Mouse (Mus musculus) hindbrain, embryonic 14.5 days (tissue): ENCODE results near the gene Nrgn. TPM values are rescaled to one million over a fixed set of nuclear protein-coding genes. Genes with fewer than 3 reads are reported as not detected.

Experiments used
- ATAC-seq: fragments of 200-750 bp; cut with Nextera tagmentation; 2 replicates; pipeline ENCODE4 v1.8.0; 2017; ENCODE audit warnings: moderate number of reproducible peaks, mild to moderate bottlenecking, moderate TSS enrichment, moderate library complexity; ENCODE audit not compliant: low FRiP score
- DNase-seq: peaks from one replicate; pipeline ENCODE4 v3.0.0-alpha.2; 2015; ENCODE audit warnings: low spot score
- H3K27ac ChIP-seq: fragments of 300-500 bp; sonication (generic); 2 replicates; pipeline ENCODE4 v1.5.1; 2014; ENCODE audit warnings: mild to moderate bottlenecking, moderate library complexity
- H3K27me3 ChIP-seq: fragments of 300-500 bp; sonication (generic); 2 replicates; pipeline ENCODE4 v1.6.1; 2014; ENCODE audit warnings: mild to moderate bottlenecking, low read length, mixed read lengths; ENCODE audit not compliant: control insufficient read depth, insufficient read depth
- H3K36me3 ChIP-seq: fragments of 300-500 bp; sonication (generic); replicated peaks from 2 replicates; pipeline ENCODE4 v1.6.1; 2014; ENCODE audit not compliant: control insufficient read depth, insufficient read depth
- H3K4me1 ChIP-seq: fragments of 300-500 bp; sonication (generic); replicated peaks from 2 replicates; pipeline ENCODE4 v1.6.1; 2014; ENCODE audit warnings: antibody characterized with exemption, low read length, mixed read lengths; ENCODE audit not compliant: control insufficient read depth, insufficient read depth
- H3K4me2 ChIP-seq: fragments of 300-500 bp; sonication (generic); replicated peaks from 2 replicates; pipeline ENCODE4 v1.6.1; 2014; ENCODE audit warnings: mild to moderate bottlenecking, moderate library complexity
- H3K4me3 ChIP-seq: fragments of 300-500 bp; sonication (generic); replicated peaks from 2 replicates; pipeline ENCODE4 v1.5.1; 2014; ENCODE audit warnings: mild to moderate bottlenecking, low read length
- H3K9ac ChIP-seq: fragments of 300-500 bp; sonication (generic); 2 replicates; pipeline ENCODE4 v1.6.1; 2014
- H3K9me3 ChIP-seq: fragments of 300-500 bp; sonication (generic); 2 replicates; pipeline ENCODE4 v1.6.1; 2016; ENCODE audit warnings: low read length; ENCODE audit not compliant: control insufficient read depth
- WGBS: fragments of 180-500 bp; shearing (Covaris S2); extraction: QIAGEN DNeasy Blood & Tissue Kit; methylation state at CpG from one replicate; pipeline ENCODE4 v1.1.7; 2014; 5-methylcytosine and 5-hydroxymethylcytosine counted together
- polyA plus RNA-seq: library from polyadenylated mRNA; unstranded; fragments of >200 nt; fragmentation: Nextera tagmentation; extraction: Ambion mirVana; gene quantifications from 2 replicates; pipeline ENCODE4 v1.2.1, GENCODE M21; 2014

Nrgn gene
- polyA plus RNA-seq, 1 experiment from 2014 or later: 3.4 TPM

DNA sequence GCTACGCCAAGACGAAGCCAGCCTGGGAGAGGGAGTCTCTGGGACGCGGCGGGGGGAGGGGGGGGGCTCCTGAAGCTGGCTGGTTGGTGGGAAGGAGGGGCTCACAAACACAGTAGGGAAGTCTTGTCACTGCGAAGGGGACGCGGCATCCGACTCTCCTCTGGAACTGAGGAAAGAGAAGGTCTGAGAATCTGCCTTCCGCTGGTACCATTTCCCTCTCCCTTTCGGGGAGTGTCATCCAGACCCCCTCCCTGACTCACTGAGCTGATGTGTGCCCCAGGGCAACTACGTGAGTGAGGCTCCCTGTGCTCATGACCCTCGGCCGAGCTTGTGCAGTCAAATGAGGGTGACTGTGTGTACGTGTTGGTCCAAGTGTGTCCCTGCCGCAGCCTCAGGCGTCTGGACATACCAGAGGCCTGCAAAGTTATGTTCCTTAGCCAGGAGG, 7.5 kb downstream of the Nrgn start:
- Histone ChIP-seq H3K9ac (peak overlapping the region; percentile 22; the same call in 1 of the 2 replicates), H3K4me2 (peak overlapping the region; percentile 54), H3K4me1 (peaks cover 13% of the 10 kb centered on the region), H3K36me3 (no peaks in the 10 kb centered on the region), H3K4me3 (peak overlapping the region; percentile 24), H3K27ac (no peak overlapping the region), H3K27me3 (peaks cover 69% of the 10 kb centered on the region), H3K9me3 (no peaks in the 10 kb centered on the region)
- WGBS: 6% methylated on average over 17 of the region's 17 CpGs
- peak; percentile 48 for ATAC-seq
- DNase-seq: no peak

DNA sequence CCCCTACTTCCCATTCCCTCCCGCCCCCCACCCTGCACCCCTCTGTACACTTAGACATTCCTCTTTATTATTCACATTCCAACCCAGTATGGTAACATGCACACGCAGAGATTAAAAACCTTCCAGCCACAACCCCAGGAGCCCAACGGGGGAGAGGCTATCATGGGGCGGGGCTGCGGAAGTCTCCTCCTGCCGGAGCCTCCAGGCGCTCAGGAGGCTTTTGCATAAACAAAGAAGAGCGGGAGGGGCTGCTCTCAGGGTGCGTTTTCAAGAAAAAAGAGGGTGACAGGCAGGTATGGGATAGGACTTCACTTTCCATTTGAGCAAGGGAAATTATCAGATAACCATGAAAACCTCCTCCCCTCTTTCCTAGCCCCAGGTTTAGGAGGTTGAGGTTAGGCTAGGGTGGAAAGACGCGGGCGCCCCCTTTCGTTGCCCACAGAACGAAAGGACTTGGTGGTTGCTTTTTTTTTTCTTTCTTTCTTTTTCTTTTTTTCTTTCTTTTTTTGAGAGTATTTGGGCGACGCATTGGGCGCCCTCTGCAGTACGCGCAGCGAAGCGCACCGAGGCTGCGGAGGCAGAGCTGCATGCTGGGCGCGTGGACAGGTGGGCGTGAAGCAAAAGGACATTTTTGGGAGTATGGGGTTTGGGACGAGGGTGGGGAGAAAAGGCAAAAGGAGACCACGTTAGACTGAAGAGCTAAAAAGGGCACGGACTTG, 8.1 kb downstream of the Nrgn start:
- no peaks in the 10 kb centered on the region for H3K36me3 ChIP-seq

DNA sequence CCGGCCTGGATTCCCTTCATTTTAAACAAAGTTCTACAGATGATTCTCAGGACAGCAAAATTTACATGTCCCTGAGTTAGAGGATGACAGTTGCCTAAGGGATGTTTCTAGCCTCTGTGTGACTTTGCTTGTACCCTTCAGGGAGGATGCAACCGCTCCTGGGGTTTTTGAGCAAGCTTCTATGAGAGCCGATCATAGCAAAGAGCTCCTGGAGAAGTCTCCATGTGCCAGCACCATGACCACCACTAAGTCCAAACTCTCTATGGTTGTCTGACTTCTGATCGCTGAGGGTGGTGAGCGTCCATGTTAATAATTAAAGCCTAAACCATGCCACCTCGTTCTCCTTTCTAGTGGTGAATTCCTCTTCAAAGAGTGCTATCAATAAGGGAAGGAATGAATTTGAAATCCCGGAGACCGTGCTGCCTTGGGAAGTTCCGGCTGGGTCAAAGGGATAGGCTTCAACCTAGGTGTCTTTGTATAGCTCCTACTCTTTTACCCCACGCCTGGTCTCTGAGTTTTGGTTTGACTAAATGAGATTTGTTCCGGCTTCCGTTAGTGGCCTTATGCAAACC, 8.7 kb downstream of the Nrgn start:
- ATAC-seq (peak; percentile 6; the same call in 1 of the 2 replicates), DNase-seq (no peak)
- Histone ChIP-seq H3K27me3 (peaks cover 57% of the 10 kb centered on the region), H3K4me1 (peaks cover 13% of the 10 kb centered on the region), H3K36me3 (no peaks in the 10 kb centered on the region), H3K27ac (no peak overlapping the region), H3K9ac (no peak overlapping the region), H3K4me2 (peak overlapping the region; percentile 54), H3K9me3 (no peaks in the 10 kb centered on the region), H3K4me3 (peak overlapping the region; percentile 24)
- 25% methylated on average over 12 of the region's 12 CpGs for WGBS

More for the DNA sequence above, 8.1 kb downstream of the Nrgn start:
- 2% methylated on average over 29 of the region's 29 CpGs for WGBS
- Histone ChIP-seq H3K27me3 (peaks cover 64% of the 10 kb centered on the region), H3K4me1 (peaks cover 13% of the 10 kb centered on the region), H3K9ac (peak overlapping the region; percentile 22; the same call in 1 of the 2 replicates), H3K27ac (no peak overlapping the region), H3K4me2 (peak overlapping the region; percentile 54), H3K4me3 (peak overlapping the region; percentile 24), H3K9me3 (no peaks in the 10 kb centered on the region)
- ATAC-seq (peak; percentile 43; the same call in 1 of the 2 replicates), DNase-seq (peak; percentile 78)

DNA sequence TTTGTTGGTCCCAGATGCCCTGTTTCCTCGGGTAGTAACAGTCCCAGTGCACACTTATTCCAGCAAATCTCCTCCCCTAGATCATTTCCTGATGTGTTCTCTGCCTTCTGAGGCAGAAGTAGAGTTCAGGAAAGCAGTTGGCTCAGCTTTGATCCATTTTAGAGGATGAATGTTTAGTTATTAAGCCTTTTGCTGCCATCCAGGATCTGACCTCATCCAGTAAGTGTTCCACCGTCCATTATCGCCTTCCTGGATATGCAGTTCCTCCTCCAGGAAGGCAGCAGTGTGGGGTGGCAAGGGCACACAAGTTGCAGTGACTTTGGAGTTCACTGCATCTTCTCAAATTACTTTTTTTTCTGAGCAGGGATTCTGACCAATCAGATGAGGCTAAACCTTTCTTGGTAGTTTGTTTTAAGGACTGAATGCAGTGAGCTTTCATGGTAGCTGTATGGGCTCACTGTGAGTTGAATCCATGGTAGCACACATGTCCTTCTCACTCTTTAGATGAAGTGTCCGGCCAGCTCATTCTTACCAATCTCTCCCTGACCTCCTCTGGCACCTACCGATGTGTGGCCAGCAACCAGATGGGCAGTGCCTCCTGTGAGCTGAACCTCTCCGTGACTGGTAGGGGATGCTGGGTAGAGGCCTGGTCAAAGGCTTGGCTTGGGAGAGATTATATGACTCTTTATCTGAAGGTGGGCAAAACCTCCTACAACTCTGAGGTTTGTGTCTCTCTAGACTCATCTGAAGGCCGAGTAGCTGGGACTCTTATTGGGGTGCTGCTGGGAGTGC, 10.7 kb downstream of the Nrgn start:
- no peak for DNase-seq
- no peaks in the 10 kb centered on the region for H3K9me3 ChIP-seq
- H3K27ac ChIP-seq: no peak overlapping the region
- WGBS: 70% methylated on average over 7 of the region's 7 CpGs
- H3K4me2 ChIP-seq: no peak overlapping the region
- no peaks in the 10 kb centered on the region for H3K36me3 ChIP-seq
- ATAC-seq: no peak
- H3K27me3 ChIP-seq: peaks cover 43% of the 10 kb centered on the region
- H3K4me3 ChIP-seq: no peak overlapping the region
- H3K9ac ChIP-seq: no peak overlapping the region
- H3K4me1 ChIP-seq: peaks cover 13% of the 10 kb centered on the region

DNA sequence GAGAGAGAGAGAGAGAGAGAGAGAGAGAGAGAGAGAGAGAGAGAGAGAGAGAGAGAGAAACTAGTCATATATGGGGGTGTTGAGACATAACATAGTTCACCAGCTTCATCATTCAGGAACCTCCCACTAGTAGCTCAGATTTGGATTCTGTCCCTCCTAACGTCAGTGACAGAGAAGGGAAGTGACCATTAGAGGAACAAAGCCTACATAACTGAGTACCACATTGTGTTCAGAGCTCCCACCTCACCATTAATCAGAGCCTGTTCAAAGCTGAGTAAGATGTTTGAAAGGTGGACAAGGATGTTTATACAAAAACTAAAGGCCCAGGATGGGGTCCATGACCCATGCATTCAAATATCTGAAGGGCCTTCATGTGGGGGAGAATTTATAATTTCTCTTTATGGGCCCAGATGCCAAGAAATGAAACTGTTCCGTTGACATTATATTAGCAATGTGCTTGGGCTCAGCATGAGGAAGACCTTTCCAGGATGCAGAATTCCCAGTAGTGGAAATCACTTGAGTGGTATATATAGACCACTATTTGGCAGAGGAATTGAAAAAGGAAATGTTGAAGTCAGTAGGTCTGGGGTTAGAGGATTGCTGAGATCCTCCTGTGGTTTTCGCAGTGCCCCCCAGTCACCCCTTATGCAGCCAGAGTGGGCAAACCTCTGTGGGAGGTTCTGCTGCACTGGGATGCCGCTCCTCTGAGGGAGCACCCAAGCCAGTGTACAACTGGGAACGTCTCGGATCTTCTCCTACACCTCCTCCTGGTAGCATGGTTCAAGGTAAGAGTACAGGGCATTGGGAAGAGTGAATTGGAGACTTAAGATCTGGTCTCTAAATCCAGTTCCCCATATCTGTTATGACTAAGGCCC, 11.8 kb downstream of the Nrgn start:
- no peaks in the 10 kb centered on the region for H3K9me3 ChIP-seq
- H3K4me3 ChIP-seq: no peak overlapping the region
- DNase-seq: no peak
- no peak overlapping the region for H3K9ac ChIP-seq
- ATAC-seq: no peak
- H3K36me3 ChIP-seq: no peaks in the 10 kb centered on the region
- H3K4me2 ChIP-seq: no peak overlapping the region
- peaks cover 13% of the 10 kb centered on the region for H3K4me1 ChIP-seq
- H3K27ac ChIP-seq: no peak overlapping the region
- WGBS: 84% methylated on average over 6 of the region's 6 CpGs
- peaks cover 32% of the 10 kb centered on the region for H3K27me3 ChIP-seq

DNA sequence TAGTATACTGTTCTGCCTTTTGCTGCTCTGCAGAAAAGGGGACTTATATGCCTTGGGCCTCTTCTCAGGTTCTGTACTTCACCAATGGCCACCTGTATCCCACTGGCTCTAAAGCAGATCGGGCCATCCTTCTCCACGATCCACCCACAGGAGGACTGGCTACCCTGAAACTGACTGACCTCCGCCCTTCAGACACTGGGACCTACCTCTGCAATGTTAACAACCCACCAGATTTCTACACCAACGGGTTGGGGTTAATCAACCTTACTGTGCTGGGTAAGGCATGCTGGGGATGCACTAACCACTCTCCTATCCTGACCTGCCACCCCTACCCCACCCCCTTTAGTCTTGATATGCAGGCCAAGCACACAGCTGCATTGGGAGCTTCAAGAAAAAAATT, 12.5 kb downstream of the Nrgn start:
- no peak overlapping the region for H3K9ac ChIP-seq
- H3K27ac ChIP-seq: no peak overlapping the region
- peaks cover 24% of the 10 kb centered on the region for H3K27me3 ChIP-seq
- H3K4me1 ChIP-seq: peaks cover 11% of the 10 kb centered on the region
- DNase-seq (no peak), ATAC-seq (no peak)
- no peaks in the 10 kb centered on the region for H3K36me3 ChIP-seq
- WGBS: 90% methylated on average over 4 of the region's 4 CpGs
- no peak overlapping the region for H3K4me3 ChIP-seq
- no peaks in the 10 kb centered on the region for H3K9me3 ChIP-seq
- no peak overlapping the region for H3K4me2 ChIP-seq

DNA sequence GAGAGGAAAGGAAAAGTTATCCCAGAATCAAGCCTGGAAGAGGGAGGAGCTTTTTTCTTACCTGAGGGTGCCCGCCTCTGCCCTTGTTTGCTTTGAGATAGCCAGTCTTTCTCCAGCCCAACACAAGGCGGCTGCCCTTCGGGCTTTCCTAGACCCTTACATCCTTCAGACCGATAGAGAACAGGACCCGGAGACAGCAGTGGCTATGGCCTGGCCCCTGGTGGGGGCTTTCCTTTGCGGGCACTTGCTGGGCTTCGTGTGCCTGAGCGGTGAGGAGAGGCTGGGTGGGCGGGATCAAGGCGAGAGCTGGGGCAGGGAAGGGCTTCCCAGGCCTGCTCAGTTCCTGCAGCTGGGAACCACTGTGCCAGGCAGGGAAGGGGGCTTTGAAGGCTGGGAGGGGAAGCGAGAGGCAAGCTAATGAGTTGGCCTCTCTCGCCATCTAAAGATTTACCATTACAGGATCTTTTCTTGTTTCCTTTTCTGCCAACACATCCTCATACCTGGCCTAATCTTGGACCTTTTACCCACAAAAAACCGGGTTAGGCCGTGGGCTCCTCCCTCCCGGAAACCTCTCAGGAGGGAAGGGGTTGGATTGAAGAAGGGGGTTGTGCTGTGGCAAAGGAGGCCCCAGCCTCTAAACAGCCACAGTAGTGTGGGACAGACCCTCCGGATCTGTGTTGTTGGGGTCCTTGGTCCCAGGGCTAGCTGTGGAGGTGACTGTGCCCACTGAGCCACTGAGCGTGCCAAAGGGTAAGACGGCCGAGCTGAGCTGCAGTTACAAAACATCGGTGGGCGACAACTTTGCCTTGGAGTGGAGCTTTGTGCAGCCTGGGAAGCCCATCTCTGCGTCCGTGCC, 13.3 kb downstream of the Nrgn start, which contains the start of gene Vsig2:
TSS of gene Vsig2 (plus strand) at position 86 of the 856 bp plus-strand sequence.
- Histone ChIP-seq H3K4me2 (no peak within 1 kb of the TSS), H3K4me3 (no peak within 1 kb of the TSS), H3K27ac (no peak within 1 kb of the TSS), H3K9ac (no peak within 1 kb of the TSS), H3K4me1 (peaks cover 3% of the 10 kb centered on the region; the same call in 1 of the 2 replicates), H3K36me3 (no peaks in the 10 kb centered on the region), H3K9me3 (no peaks in the 10 kb centered on the region), H3K27me3 (peaks cover 16% of the 10 kb centered on the region; the same call in 1 of the 2 replicates)
- WGBS: 49% methylated on average over 23 of the region's 23 CpGs
- ATAC-seq (0 out of 2 replicates have a peak, but pooled peaks have one; percentile 14), DNase-seq (no peak)

DNA sequence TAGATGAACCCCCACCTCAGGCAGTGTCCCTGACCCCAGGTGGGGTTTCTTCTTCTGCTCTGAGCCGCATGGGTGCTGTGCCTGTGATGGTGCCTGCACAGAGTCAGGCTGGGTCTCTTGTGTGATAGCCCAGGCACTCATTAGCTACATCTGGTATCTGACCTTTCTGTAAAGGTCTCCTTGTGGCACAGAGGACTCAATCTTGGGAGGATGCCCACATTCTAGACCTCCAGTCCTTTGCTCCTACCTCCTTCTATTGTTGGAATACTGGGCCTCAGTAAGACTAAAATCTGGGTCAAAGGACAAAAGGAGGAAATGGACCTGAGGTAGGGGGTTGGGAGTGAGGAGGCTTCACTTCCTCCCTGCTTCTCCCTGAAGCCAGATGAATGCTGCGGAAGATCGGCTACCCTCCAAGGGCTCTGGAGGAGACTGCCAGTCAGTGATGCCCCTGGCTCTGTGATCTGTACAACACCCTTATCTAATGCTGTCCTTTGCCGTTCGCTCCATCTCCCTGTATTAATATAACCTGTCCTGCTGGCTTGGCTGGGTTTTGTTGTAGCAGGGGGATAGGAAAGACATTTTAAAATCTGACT, 14.9 kb downstream of the Nrgn start:
- H3K36me3 ChIP-seq: no peaks in the 10 kb centered on the region
- H3K9me3 ChIP-seq: no peaks in the 10 kb centered on the region
- DNase-seq: no peak
- no peak overlapping the region for H3K4me2 ChIP-seq
- H3K4me3 ChIP-seq: no peak overlapping the region
- no peaks in the 10 kb centered on the region for H3K4me1 ChIP-seq
- no peak for ATAC-seq
- peaks cover 4% of the 10 kb centered on the region; the same call in 1 of the 2 replicates for H3K27me3 ChIP-seq
- 70% methylated on average over 5 of the region's 5 CpGs for WGBS
- H3K27ac ChIP-seq: no peak overlapping the region
- H3K9ac ChIP-seq: no peak overlapping the region
